Mouse (Mus musculus) embryonic facial prominence, embryonic 15.5 days (tissue): Measurements from ENCODE around the gene Apela. TPM values are rescaled to one million over a fixed set of nuclear protein-coding genes. Genes with fewer than 3 reads are reported as not detected.
"Not testable (repeated sequence)": the region's sequence is repeated elsewhere in the genome, so short reads cannot be mapped to it uniquely, and the experiment has no call there.

ENCODE experiments used
- ATAC-seq: fragments of 200-750 bp; cut with Nextera tagmentation; 2 replicates; pipeline ENCODE4 v1.8.0; 2017; ENCODE audit warnings: low read depth, moderate TSS enrichment; ENCODE audit not compliant: insufficient number of reproducible peaks, low FRiP score, low TSS enrichment
- H3K27ac ChIP-seq: fragments of 300-500 bp; sonication (generic); replicated peaks from 2 replicates; pipeline ENCODE4 v1.5.1; 2015; ENCODE audit warnings: mild to moderate bottlenecking, inconsistent platforms
- H3K27me3 ChIP-seq: fragments of 300-500 bp; sonication (generic); 2 replicates; pipeline ENCODE4 v1.6.1; 2015; ENCODE audit warnings: inconsistent platforms
- H3K36me3 ChIP-seq: fragments of 300-500 bp; sonication (generic); 2 replicates; pipeline ENCODE4 v1.6.1; 2015; ENCODE audit warnings: mild to moderate bottlenecking, inconsistent platforms
- H3K4me1 ChIP-seq: fragments of 300-500 bp; sonication (generic); 2 replicates; pipeline ENCODE4 v1.6.1; 2015; ENCODE audit warnings: inconsistent platforms
- H3K4me2 ChIP-seq: fragments of 300-500 bp; sonication (generic); replicated peaks from 2 replicates; pipeline ENCODE4 v1.6.1; 2015; ENCODE audit warnings: mild to moderate bottlenecking, inconsistent platforms
- H3K4me3 ChIP-seq: fragments of 300-500 bp; sonication (generic); replicated peaks from 2 replicates; pipeline ENCODE4 v1.5.1; 2015; ENCODE audit warnings: mild to moderate bottlenecking, inconsistent platforms
- H3K9ac ChIP-seq: fragments of 300-500 bp; sonication (generic); 2 replicates; pipeline ENCODE4 v1.6.1; 2015; ENCODE audit warnings: inconsistent platforms
- H3K9me3 ChIP-seq: fragments of 300-500 bp; sonication (generic); replicated peaks from 2 replicates; pipeline ENCODE4 v1.6.1; 2016; ENCODE audit warnings: inconsistent platforms
- WGBS: fragments of 180-500 bp; shearing (Covaris S2); methylation state at CpG from one replicate; pipeline ENCODE4 v1.1.7; 2015; 5-methylcytosine and 5-hydroxymethylcytosine counted together
- polyA plus RNA-seq: library from polyadenylated mRNA; unstranded; fragments of >200 nt; fragmentation: Nextera tagmentation; extraction: Ambion mirVana; gene quantifications from 2 replicates; pipeline ENCODE4 v1.2.1, GENCODE M21; 2015

Gene Apela
- polyA plus RNA-seq, 1 experiment from 2014 or later, result 4.5 TPM

- Histone ChIP-seq H3K27ac (no peak overlapping the region), H3K4me2 (no peak overlapping the region), H3K4me1 (no peaks in the 10 kb centered on the region), H3K4me3 (no peak overlapping the region), H3K9me3 (no peaks in the 10 kb centered on the region), H3K27me3 (no peaks in the 10 kb centered on the region), H3K9ac (no peak overlapping the region), H3K36me3 (no peaks in the 10 kb centered on the region)
- no peak for ATAC-seq
- WGBS, result 43% methylated on average over 8 of the region's 8 CpGs
Observed at GRCm38 (mm10) chr8:65022485-65022884, 14.7 kb downstream of the Apela start.

DNA sequence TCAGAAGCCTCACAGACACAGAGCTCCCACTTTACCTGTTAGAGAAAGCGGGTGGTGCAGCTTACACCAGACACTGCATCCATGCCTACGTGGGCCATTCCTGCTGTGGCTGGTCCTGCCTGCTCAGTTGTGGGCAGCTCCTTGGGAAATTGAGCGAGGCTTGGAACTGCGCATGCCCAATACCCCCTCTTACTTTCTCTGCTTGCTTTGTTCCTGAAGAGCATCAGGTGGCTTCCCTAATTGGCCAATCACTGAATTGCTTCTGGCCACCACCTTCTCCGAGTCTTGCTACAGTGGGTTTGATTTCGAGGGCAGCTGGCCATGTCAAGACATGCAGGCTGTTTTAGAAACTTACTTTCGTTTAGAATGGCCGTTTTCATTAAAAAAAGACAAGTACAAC lies 18.7 kb downstream of the Apela start, which contains the start of the genes Trim61 and Trim60:
Trim61 (minus strand) TSS at position 101 of the 400 bp plus-strand sequence.
Trim60 (minus strand) TSS at position 162 of the 400 bp plus-strand sequence.
- H3K9ac ChIP-seq, result no peak within 1 kb of the TSS
- no peak within 1 kb of the TSS for H3K4me2 ChIP-seq
- H3K27me3 ChIP-seq, result no peaks in the 10 kb centered on the region
- no peak within 1 kb of the TSS for H3K4me3 ChIP-seq
- no peak within 1 kb of the TSS for H3K27ac ChIP-seq
- ATAC-seq, result no peak
- 81% methylated on average over 8 of the region's 8 CpGs for WGBS
- H3K9me3 ChIP-seq, result no peaks in the 10 kb centered on the region
- no peaks in the 10 kb centered on the region for H3K36me3 ChIP-seq
- no peaks in the 10 kb centered on the region for H3K4me1 ChIP-seq

DNA sequence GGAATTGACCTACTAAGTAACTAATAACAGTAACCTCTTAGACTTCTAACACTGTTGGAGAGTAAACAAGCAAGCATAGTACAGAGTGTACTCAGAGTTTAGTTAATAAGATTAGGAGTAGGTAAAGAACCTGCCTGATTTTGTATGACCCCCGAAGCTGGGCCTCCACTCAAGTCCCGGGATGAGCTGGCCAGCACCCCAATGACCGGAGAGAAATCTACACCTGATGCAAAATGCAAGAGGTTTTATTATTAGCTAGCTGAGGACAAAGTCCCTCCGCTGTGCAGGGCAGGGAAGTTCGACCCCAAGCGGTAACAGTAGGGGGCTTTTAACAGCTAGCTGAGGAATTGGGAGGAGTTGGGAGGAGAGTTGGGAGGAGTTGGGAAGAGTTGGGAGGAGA lies 29.5 kb downstream of the Apela start:
- H3K27ac ChIP-seq, H3K36me3 ChIP-seq, H3K27me3 ChIP-seq, H3K4me2 ChIP-seq, ATAC-seq, H3K4me3 ChIP-seq, H3K9ac ChIP-seq, H3K9me3 ChIP-seq, H3K4me1 ChIP-seq: not testable (repeated sequence)
- WGBS, result 77% methylated on average over 6 of the region's 6 CpGs

DNA sequence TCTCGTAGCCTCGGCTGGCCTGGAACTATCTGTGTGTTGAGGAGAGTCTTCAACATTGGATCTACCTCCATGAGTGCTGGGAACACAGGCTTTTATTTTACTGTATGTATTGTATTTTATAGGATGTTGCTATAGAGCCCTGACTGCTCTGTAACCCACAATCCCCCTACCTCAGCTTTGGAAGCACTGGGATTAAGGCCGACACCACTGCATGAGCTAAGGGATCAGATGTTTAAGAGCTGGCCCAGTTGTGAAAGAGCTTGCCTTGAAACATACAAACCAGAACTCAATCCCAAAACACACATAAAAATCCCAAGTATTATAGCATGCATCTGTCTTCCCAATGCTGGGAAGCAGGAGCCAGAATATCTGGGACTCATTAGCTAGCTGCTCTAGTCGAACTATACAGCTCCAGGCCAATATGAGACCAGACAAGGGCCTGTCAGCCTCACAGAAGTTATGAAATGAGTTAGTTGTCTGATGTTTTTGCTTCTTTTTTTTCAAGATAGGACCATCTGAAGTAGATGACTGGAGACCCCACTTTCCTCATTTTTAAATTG lies 38.2 kb downstream of the Apela start:
- H3K9ac ChIP-seq, result no peak overlapping the region
- 61% methylated on average over 4 of the region's 4 CpGs for WGBS
- no peak overlapping the region for H3K4me3 ChIP-seq
- H3K9me3 ChIP-seq, result no peaks in the 10 kb centered on the region
- H3K27ac ChIP-seq, result no peak overlapping the region
- H3K4me2 ChIP-seq, result no peak overlapping the region
- no peaks in the 10 kb centered on the region for H3K4me1 ChIP-seq
- no peaks in the 10 kb centered on the region for H3K36me3 ChIP-seq
- ATAC-seq, result no peak
- no peaks in the 10 kb centered on the region for H3K27me3 ChIP-seq

GRCm38 (mm10) chr8:64987731-64988130 lies 49.4 kb downstream of the Apela start, which contains the start of gene Trim75:
TSS of gene Trim75 (minus strand) at chr8:64987831.
- H3K27ac ChIP-seq, result no peak within 1 kb of the TSS
- no peak within 1 kb of the TSS for H3K4me3 ChIP-seq
- H3K4me2 ChIP-seq, result no peak within 1 kb of the TSS
- 87% methylated on average over 4 of the region's 4 CpGs for WGBS
- H3K27me3 ChIP-seq, result no peaks in the 10 kb centered on the region
- no peaks in the 10 kb centered on the region for H3K9me3 ChIP-seq
- no peaks in the 10 kb centered on the region for H3K36me3 ChIP-seq
- no peak within 1 kb of the TSS for H3K9ac ChIP-seq
- ATAC-seq, result no peak
- H3K4me1 ChIP-seq, result no peaks in the 10 kb centered on the region

DNA sequence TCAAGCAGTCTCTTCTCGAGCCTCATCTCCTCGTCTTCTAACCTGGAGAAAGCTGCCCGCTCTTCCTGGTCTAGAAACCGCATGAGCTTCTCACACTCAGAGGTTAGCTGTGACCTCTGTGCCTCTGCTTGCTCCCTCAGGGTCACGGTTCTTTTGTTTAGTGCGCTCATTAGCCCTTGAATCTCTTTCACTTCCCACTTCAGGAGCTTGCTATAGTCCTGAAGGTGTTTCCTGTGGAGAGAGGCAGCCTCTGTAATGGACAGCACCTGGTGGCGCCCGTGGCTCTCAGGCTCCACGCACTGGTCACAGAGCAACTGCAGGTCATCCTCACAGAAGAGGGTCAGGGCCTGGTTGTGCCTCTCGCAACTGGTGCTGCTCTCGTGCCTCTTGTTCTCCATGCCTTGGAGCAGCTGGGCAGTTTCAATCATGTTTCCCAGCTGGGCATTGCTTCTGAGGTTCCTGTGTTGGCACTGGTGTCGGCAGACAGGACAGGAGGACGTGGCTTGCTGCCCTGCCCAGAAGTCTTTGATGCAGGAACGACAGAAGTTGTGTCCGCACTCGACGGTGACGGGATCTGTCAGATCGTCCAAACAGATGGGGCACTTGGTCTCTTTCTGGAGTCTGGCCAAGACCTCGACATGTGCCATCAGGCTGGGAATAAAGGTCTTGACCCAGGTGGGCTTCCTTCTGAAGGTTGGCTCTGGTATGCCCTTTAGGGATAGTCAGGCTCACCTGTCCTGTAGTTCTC lies 53.8 kb downstream of the Apela start:
- 72% methylated on average over 20 of the region's 20 CpGs for WGBS

More for the DNA sequence above, 53.8 kb downstream of the Apela start:
- Histone ChIP-seq H3K9me3 (no peaks in the 10 kb centered on the region), H3K27me3 (no peaks in the 10 kb centered on the region), H3K36me3 (no peaks in the 10 kb centered on the region), H3K4me2 (no peak overlapping the region), H3K9ac (no peak overlapping the region), H3K4me1 (no peaks in the 10 kb centered on the region), H3K4me3 (no peak overlapping the region), H3K27ac (no peak overlapping the region)
- ATAC-seq, result no peak

Other genes starting within 250 kb of the Apela start
- 11.1 and 11.4 TPM in 2 replicates for gene Klhl2, start 187.3 kb downstream of the Apela start, polyA plus RNA-seq
- 25.0 and 25.5 TPM in 2 replicates for gene Tmem192, start 90.2 kb downstream of the Apela start, polyA plus RNA-seq
- 0.08 TPM in 1 of 2 replicates, not detected in the other for gene Trim75, start 49.5 kb downstream of the Apela start, polyA plus RNA-seq
- gene Trim61, start 18.8 kb downstream of the Apela start, polyA plus RNA-seq, result 0.15 and 0.54 TPM in 2 replicates
- not detected in 2 replicates for gene Trim60, start 18.8 kb downstream of the Apela start, polyA plus RNA-seq
- gene Gm10663, start 37.7 kb upstream of the Apela start, polyA plus RNA-seq, result not detected in 2 replicates
- 0.11 and 0.18 TPM in 2 replicates for gene BC030870, start 92.2 kb upstream of the Apela start, polyA plus RNA-seq